Mouse (Mus musculus) liver, adult 2 months (tissue): ENCODE results near the gene Catsperg1. TPM values are rescaled to one million over a fixed set of nuclear protein-coding genes. Genes with fewer than 3 reads are reported as not detected.

Experiments
- DNase-seq: peaks from one replicate; pipeline ENCODE4 v3.0.0-alpha.2; 2011; ENCODE audit warnings: low read depth, low spot score; ENCODE audit errors: extremely low read depth
- H3K27ac ChIP-seq: fragments of 200-500 bp; replicated peaks from 2 replicates; pipeline ENCODE4 v1.5.1; 2012; ENCODE audit warnings: low read depth, mild to moderate bottlenecking, control low read depth, inconsistent platforms, low read length; ENCODE audit not compliant: insufficient read depth
- H3K27me3 ChIP-seq: fragments of 200-500 bp; 2 replicates; pipeline ENCODE4 v1.6.1; 2012; ENCODE audit warnings: mild to moderate bottlenecking, moderate library complexity, low read length, inconsistent platforms; ENCODE audit not compliant: control insufficient read depth, insufficient read depth
- H3K36me3 ChIP-seq: fragments of 200-500 bp; 2 replicates; pipeline ENCODE4 v1.6.1; 2012; ENCODE audit warnings: low read length, inconsistent platforms; ENCODE audit not compliant: control insufficient read depth, insufficient read depth
- H3K4me1 ChIP-seq: fragments of 200-500 bp; 2 replicates; pipeline ENCODE4 v1.6.1; 2011; ENCODE audit warnings: low read length; ENCODE audit not compliant: control insufficient read depth, insufficient read depth
- H3K4me3 ChIP-seq: fragments of 200-500 bp; 2 replicates; pipeline ENCODE4 v1.5.1; 2011; ENCODE audit warnings: low read depth, mild to moderate bottlenecking, control low read depth, low read length, moderate library complexity; ENCODE audit not compliant: insufficient read depth
- H3K79me2 ChIP-seq: fragments of 200-500 bp; 2 replicates; pipeline ENCODE4 v1.6.1; 2012; ENCODE audit warnings: inconsistent platforms, mild to moderate bottlenecking, low read length, moderate library complexity; ENCODE audit not compliant: control insufficient read depth, insufficient read depth
- H3K9ac ChIP-seq: fragments of 200-500 bp; 2 replicates; pipeline ENCODE4 v1.6.1; 2012; ENCODE audit warnings: low read depth, mild to moderate bottlenecking, control low read depth, inconsistent platforms, low read length
- CTCF ChIP-seq: fragments of 200-500 bp; IDR thresholded peaks from 2 replicates; pipeline ENCODE4 v1.5.1; 2011; ENCODE audit warnings: low read depth, low read length, control low read depth
- POLR2A ChIP-seq: fragments of 200-500 bp; IDR thresholded peaks from 2 replicates; pipeline ENCODE4 v1.6.1; 2011; ENCODE audit warnings: low read length, control low read depth; ENCODE audit not compliant: insufficient read depth; ENCODE audit errors: extremely low read depth
- WGBS: fragments of 180-500 bp; shearing (Covaris S2); methylation state at CpG from one replicate; pipeline ENCODE4 v1.1.7; 2018; 5-methylcytosine and 5-hydroxymethylcytosine counted together
- polyA plus RNA-seq: library from polyadenylated mRNA; depleted of rRNA; stranded (reverse); fragments of >200 nt; gene quantifications from 2 replicates; pipeline ENCODE4 v1.2.3, GENCODE M21; 2012; rRNA removed
- total RNA-seq: library from RNA; depleted of rRNA; stranded (reverse); fragments of >200 nt; gene quantifications from 2 replicates; pipeline ENCODE4 v1.2.3, GENCODE M21; 2014; rRNA removed

The Catsperg1 gene
- total and polyA plus RNA-seq, 2 experiments, result 0.24 to 0.28 TPM

GRCm38 (mm10) chr7:29134230-29134629, 79.6 kb downstream of the Catsperg1 start:
- DNase-seq, result no peak
- H3K4me3 ChIP-seq, result no peak overlapping the region
- WGBS, result 17% methylated on average over 4 of the region's 4 CpGs

More at GRCm38 (mm10) chr7:29134230-29134629, 79.6 kb downstream of the Catsperg1 start:
- TF ChIP-seq CTCF (no peak), POLR2A (no peak)
- Histone ChIP-seq H3K36me3 (no peaks in the 10 kb centered on the region), H3K27ac (no peak overlapping the region), H3K27me3 (peaks cover 10% of the 10 kb centered on the region; the same call in 1 of the 2 replicates), H3K9ac (no peak overlapping the region), H3K79me2 (no peaks in the 10 kb centered on the region), H3K4me1 (no peaks in the 10 kb centered on the region)

Other genes starting within 250 kb of the Catsperg1 start
- 64.8 and 73.2 TPM in 2 replicates for gene Eif3k, start 232.2 kb downstream of the Catsperg1 start, total RNA-seq
- 86.3 and 91.2 TPM in 2 replicates for gene Eif3k, start 232.2 kb downstream of the Catsperg1 start, polyA plus RNA-seq
- 0.18 and 0.54 TPM in 2 replicates for gene Map4k1, start 232.0 kb downstream of the Catsperg1 start, total RNA-seq
- 1.2 and 1.5 TPM in 2 replicates for gene Map4k1, start 232.0 kb downstream of the Catsperg1 start, polyA plus RNA-seq
- 0.07 and 0.46 TPM in 2 replicates for gene Ryr1, start 88.9 kb downstream of the Catsperg1 start, total RNA-seq
- gene Ryr1, start 88.9 kb downstream of the Catsperg1 start, polyA plus RNA-seq, result 0.01 TPM in 2 replicates
- gene Rasgrp4, start 79.2 kb downstream of the Catsperg1 start, total RNA-seq, result under 0.01 and 0.07 TPM in 2 replicates
- 0.41 and 0.69 TPM in 2 replicates for gene Rasgrp4, start 79.2 kb downstream of the Catsperg1 start, polyA plus RNA-seq
- gene Fam98c, start 57.8 kb downstream of the Catsperg1 start, total RNA-seq, result 5.1 and 5.4 TPM in 2 replicates
- gene Fam98c, start 57.8 kb downstream of the Catsperg1 start, polyA plus RNA-seq, result 12.5 and 19.3 TPM in 2 replicates
- 0.07 TPM in 1 of 2 replicates, not detected in the other for gene Ggn, start 43.8 kb downstream of the Catsperg1 start, total RNA-seq
- 0.18 TPM in 1 of 2 replicates, not detected in the other for gene Ggn, start 43.8 kb downstream of the Catsperg1 start, polyA plus RNA-seq
- gene Spred3, start 43.6 kb downstream of the Catsperg1 start, total RNA-seq, result 0.18 and 0.20 TPM in 2 replicates
- 0.35 and 0.40 TPM in 2 replicates for gene Spred3, start 43.6 kb downstream of the Catsperg1 start, polyA plus RNA-seq
- gene Psmd8, start 33.3 kb downstream of the Catsperg1 start, total RNA-seq, result 195 and 217 TPM in 2 replicates
- 119 and 132 TPM in 2 replicates for gene Psmd8, start 33.3 kb downstream of the Catsperg1 start, polyA plus RNA-seq
- 1.7 and 2.0 TPM in 2 replicates for gene Kcnk6, start 18.5 kb upstream of the Catsperg1 start, total RNA-seq
- 3.3 and 5.3 TPM in 2 replicates for gene Kcnk6, start 18.5 kb upstream of the Catsperg1 start, polyA plus RNA-seq
- gene Yif1b, start 24.3 kb upstream of the Catsperg1 start, total RNA-seq, result 40.7 and 59.9 TPM in 2 replicates
- gene Yif1b, start 24.3 kb upstream of the Catsperg1 start, polyA plus RNA-seq, result 132 and 143 TPM in 2 replicates
- 2.3 and 6.9 TPM in 2 replicates for gene 2200002D01Rik, start 34.4 kb upstream of the Catsperg1 start, total RNA-seq
- 5.2 and 7.4 TPM in 2 replicates for gene 2200002D01Rik, start 34.4 kb upstream of the Catsperg1 start, polyA plus RNA-seq
- gene Spint2, start 67.9 kb upstream of the Catsperg1 start, total RNA-seq, result 24.8 and 28.9 TPM in 2 replicates
- 120 and 133 TPM in 2 replicates for gene Spint2, start 67.9 kb upstream of the Catsperg1 start, polyA plus RNA-seq
- 1.0 and 1.7 TPM in 2 replicates for gene Ppp1r14a, start 75.3 kb upstream of the Catsperg1 start, total RNA-seq
- gene Ppp1r14a, start 75.3 kb upstream of the Catsperg1 start, polyA plus RNA-seq, result 5.0 and 11.3 TPM in 2 replicates
- gene Dpf1, start 89.9 kb upstream of the Catsperg1 start, total RNA-seq, result 0.13 TPM in 1 of 2 replicates, not detected in the other
- gene Dpf1, start 89.9 kb upstream of the Catsperg1 start, polyA plus RNA-seq, result 0.05 and 0.28 TPM in 2 replicates